Mouse (Mus musculus) MEL (cell line): ENCODE data around the gene Ldlrap1.

Experiments used
- CTCF ChIP-seq, 3 experiments: IDR thresholded peaks in 2 of 3; conservative IDR thresholded peaks in 1 of 3; 2 replicates each; pipeline ENCODE4 v1.5.1; 2011 to 2012; ENCODE audit warnings: low read length in 3 of 3, low read depth in 2 of 3, mild to moderate bottlenecking in 2 of 3, improper control_type of control experiment in 1 of 3, inconsistent platforms in 1 of 3, mixed read lengths in 1 of 3, moderate library complexity in 1 of 3; ENCODE audit not compliant: control insufficient read depth in 1 of 3, insufficient read depth in 1 of 3, poor library complexity in 1 of 3, severe bottlenecking in 1 of 3
- MAFK ChIP-seq: IDR thresholded peaks from 2 replicates; pipeline ENCODE4 v1.6.1; 2011; ENCODE audit warnings: low read depth, mild to moderate bottlenecking, low read length, improper control_type of control experiment, borderline replicate concordance
- SIN3A ChIP-seq: IDR thresholded peaks from 2 replicates; pipeline ENCODE4 v1.6.1; 2012; ENCODE audit warnings: low read length, improper control_type of control experiment, inconsistent platforms

GRCm38 (mm10) chr4:134700911-134701310 is 66.9 kb downstream of the Ldlrap1 start:
- TF ChIP-seq MAFK = no peak
- TF ChIP-seq CTCF (IDR thresholded peaks at IDR 0.05 in 2 of 3, conservative IDR thresholded peaks at IDR 0.05 in 1 of 3; ENCODE audit: control insufficient read depth in 1 of 3, insufficient read depth in 1 of 3, low read depth in 2 of 3, low read length in 3 of 3, poor library complexity in 1 of 3, severe bottlenecking in 1 of 3) = no peak
- no peak for TF ChIP-seq SIN3A
